Mouse (Mus musculus) lung, postnatal 0 days (tissue): ENCODE measurements at regions not wholly inside any gene's neighbourhood (a gene's known extent, or its start where the extent isn't known, plus 50 kb on each side); places are given as distances from the start of the nearest gene placed in this dataset.

ENCODE experiments used
- ATAC-seq: fragments of 200-750 bp; cut with Nextera tagmentation; 2 replicates; pipeline ENCODE4 v1.8.0; 2017; ENCODE audit warnings: moderate library complexity
- DNase-seq: peaks from one replicate; pipeline ENCODE4 v3.0.0-alpha.2; 2016; ENCODE audit warnings: low spot score
- H3K27ac ChIP-seq: fragments of 300-500 bp; sonication (generic); 2 replicates; pipeline ENCODE4 v1.5.1; 2014; ENCODE audit warnings: antibody characterized with exemption, mild to moderate bottlenecking, low read length, mixed read lengths
- H3K27me3 ChIP-seq: fragments of 300-500 bp; sonication (generic); replicated peaks from 2 replicates; pipeline ENCODE4 v1.6.1; 2014; ENCODE audit warnings: low read length, mixed read lengths; ENCODE audit not compliant: insufficient read depth
- H3K36me3 ChIP-seq: fragments of 300-500 bp; sonication (generic); 2 replicates; pipeline ENCODE4 v1.6.1; 2014; ENCODE audit warnings: low read length, mixed read lengths; ENCODE audit not compliant: insufficient read depth
- H3K4me1 ChIP-seq: fragments of 300-500 bp; sonication (generic); 2 replicates; pipeline ENCODE4 v1.6.1; 2014; ENCODE audit warnings: antibody characterized with exemption, low read depth, low read length, mixed read lengths; ENCODE audit not compliant: insufficient read depth
- H3K4me2 ChIP-seq: fragments of 300-500 bp; sonication (generic); replicated peaks from 2 replicates; pipeline ENCODE4 v1.6.1; 2014; ENCODE audit warnings: low read depth, mild to moderate bottlenecking, low read length, moderate library complexity, mixed read lengths
- H3K4me3 ChIP-seq: fragments of 300-500 bp; sonication (generic); 2 replicates; pipeline ENCODE4 v1.5.1; 2014; ENCODE audit warnings: low read depth, low read length
- H3K9ac ChIP-seq: fragments of 300-500 bp; sonication (generic); replicated peaks from 2 replicates; pipeline ENCODE4 v1.6.1; 2014; ENCODE audit warnings: low read depth, mild to moderate bottlenecking
- H3K9me3 ChIP-seq: fragments of 300-500 bp; sonication (generic); 2 replicates; pipeline ENCODE4 v1.6.1; 2016; ENCODE audit warnings: low read length, mixed read lengths
- CTCF ChIP-seq: IDR thresholded peaks from 2 replicates; pipeline ENCODE4 v1.5.1; 2016; ENCODE audit warnings: antibody characterized with exemption, mild to moderate bottlenecking
- EP300 ChIP-seq: IDR thresholded peaks from 2 replicates; pipeline ENCODE4 v1.6.1; 2016; ENCODE audit warnings: antibody characterized with exemption, mild to moderate bottlenecking, control low read depth
- WGBS: fragments of 180-500 bp; shearing (Covaris S2); extraction: QIAGEN DNeasy Blood & Tissue Kit; methylation state at CpG from one replicate; pipeline ENCODE4 v1.1.7; 2014; 5-methylcytosine and 5-hydroxymethylcytosine counted together

GRCm38 (mm10) chr17:88258361-88258796 is 182.1 kb upstream of the Foxn2 start:
- DNase-seq = peak; percentile 71
- no peak overlapping the region for H3K4me3 ChIP-seq

DNA sequence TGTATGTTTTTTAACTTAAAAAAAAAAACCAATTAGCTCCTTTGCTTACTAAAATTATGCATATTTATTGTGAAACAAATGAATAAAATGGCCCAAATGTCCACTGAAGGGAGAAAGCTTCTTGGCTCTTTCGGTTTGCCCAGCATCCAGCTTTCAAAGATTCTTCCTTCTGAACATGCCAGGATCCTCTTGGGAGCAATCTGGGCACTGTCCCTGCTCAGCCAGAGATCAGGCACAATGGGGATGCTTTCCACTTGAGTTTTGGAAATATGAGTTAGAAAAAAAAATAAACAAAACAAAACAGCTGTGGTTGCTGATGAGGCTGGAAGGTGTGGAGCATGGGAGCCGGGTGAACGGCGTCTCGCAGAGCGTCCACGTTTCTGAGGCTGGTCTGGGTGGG is 180.3 kb upstream of the Foxn2 start:
- TF ChIP-seq EP300 = no peak
- no peak for TF ChIP-seq CTCF
- WGBS = 96% methylated on average over 7 of the region's 7 CpGs
- no peaks in the 10 kb centered on the region for H3K36me3 ChIP-seq
- H3K4me1 ChIP-seq = 0 out of 2 replicates have a peak, but pooled peaks cover 3% of the 10 kb centered on the region
- H3K4me2 ChIP-seq = no peak overlapping the region
- no peaks in the 10 kb centered on the region for H3K27me3 ChIP-seq
- ATAC-seq = no peak
- DNase-seq = no peak
- no peak overlapping the region for H3K27ac ChIP-seq
- no peak overlapping the region for H3K9ac ChIP-seq
- no peaks in the 10 kb centered on the region for H3K9me3 ChIP-seq
- H3K4me3 ChIP-seq = no peak overlapping the region

More at GRCm38 (mm10) chr17:88258361-88258796, 182.1 kb upstream of the Foxn2 start:
- TF ChIP-seq CTCF (peak; percentile 63), EP300 (peak; percentile 10; the same call in 1 of the 2 replicates)
- no peaks in the 10 kb centered on the region for H3K27me3 ChIP-seq
- no peaks in the 10 kb centered on the region for H3K36me3 ChIP-seq
- H3K9me3 ChIP-seq = no peaks in the 10 kb centered on the region
- peak overlapping the region; percentile 43; the same call in 1 of the 2 replicates for H3K27ac ChIP-seq
- 0 out of 2 replicates have a peak, but pooled peaks cover 3% of the 10 kb centered on the region for H3K4me1 ChIP-seq
- H3K9ac ChIP-seq = no peak overlapping the region
- peak; percentile 14; the same call in 1 of the 2 replicates for ATAC-seq
- 36% methylated on average over 11 of the region's 11 CpGs for WGBS
- peak overlapping the region; percentile 17; the same call in 1 of the 2 replicates for H3K4me2 ChIP-seq

- H3K9me3 ChIP-seq = no peaks in the 10 kb centered on the region
- no peak for TF ChIP-seq EP300
- TF ChIP-seq CTCF = no peak
- 0 out of 2 replicates have a peak, but pooled peaks cover 3% of the 10 kb centered on the region for H3K4me1 ChIP-seq
- 58% methylated on average over 6 of the region's 6 CpGs for WGBS
- DNase-seq (no peak), ATAC-seq (no peak)
- no peak overlapping the region for H3K4me3 ChIP-seq
- no peak overlapping the region for H3K27ac ChIP-seq
- no peak overlapping the region for H3K9ac ChIP-seq
- H3K36me3 ChIP-seq = no peaks in the 10 kb centered on the region
- H3K4me2 ChIP-seq = no peak overlapping the region
- H3K27me3 ChIP-seq = no peaks in the 10 kb centered on the region
Observed at GRCm38 (mm10) chr17:88260826-88261225, 179.7 kb upstream of the Foxn2 start.

DNA sequence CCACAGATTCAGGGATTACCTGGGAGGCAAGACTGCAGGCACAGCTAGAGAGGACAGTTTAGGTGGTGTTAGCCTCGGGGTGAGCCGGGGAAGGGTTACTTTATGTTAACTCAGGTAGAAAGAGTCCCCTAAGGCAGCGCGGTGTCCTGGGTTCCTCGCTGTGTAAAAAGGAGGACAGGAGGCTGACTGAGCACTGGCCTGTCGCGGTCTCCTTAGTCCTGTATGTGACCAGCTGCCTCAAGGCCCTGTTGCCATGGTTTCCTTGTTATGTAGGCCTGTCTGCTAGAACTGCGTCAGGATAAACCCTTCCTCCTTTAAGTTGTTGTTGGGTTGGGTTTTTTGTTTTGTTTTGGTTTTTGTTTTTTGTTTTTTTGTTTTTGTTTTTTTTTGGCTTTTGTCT is 179.0 kb upstream of the Foxn2 start:
- Histone ChIP-seq H3K9ac (no peak overlapping the region), H3K27me3 (no peaks in the 10 kb centered on the region), H3K4me1 (0 out of 2 replicates have a peak, but pooled peaks cover 1% of the 10 kb centered on the region), H3K4me3 (no peak overlapping the region), H3K4me2 (no peak overlapping the region), H3K27ac (no peak overlapping the region), H3K9me3 (no peaks in the 10 kb centered on the region), H3K36me3 (no peaks in the 10 kb centered on the region)
- no peak for DNase-seq
- no peak for ATAC-seq
- TF ChIP-seq CTCF (no peak), EP300 (no peak)
- 67% methylated on average over 8 of the region's 8 CpGs for WGBS

GRCm38 (mm10) chr17:88262326-88263187 is 178.0 kb upstream of the Foxn2 start:
- Histone ChIP-seq H3K4me1 (no peaks in the 10 kb centered on the region), H3K27me3 (no peaks in the 10 kb centered on the region), H3K36me3 (no peaks in the 10 kb centered on the region), H3K4me3 (no peak overlapping the region), H3K9ac (no peak overlapping the region), H3K4me2 (no peak overlapping the region), H3K9me3 (no peaks in the 10 kb centered on the region), H3K27ac (no peak overlapping the region)
- ATAC-seq (no peak; the same call in 1 of the 2 replicates), DNase-seq (no peak)
- 62% methylated on average over 13 of the region's 13 CpGs for WGBS
- TF ChIP-seq CTCF = no peak
- TF ChIP-seq EP300 = no peak

GRCm38 (mm10) chr17:88265291-88265690 is 175.2 kb upstream of the Foxn2 start:
- Histone ChIP-seq H3K4me2 (no peak overlapping the region), H3K4me1 (no peaks in the 10 kb centered on the region), H3K27ac (no peak overlapping the region), H3K36me3 (no peaks in the 10 kb centered on the region), H3K4me3 (no peak overlapping the region), H3K9me3 (no peaks in the 10 kb centered on the region), H3K9ac (no peak overlapping the region), H3K27me3 (no peaks in the 10 kb centered on the region)
- WGBS = 78% methylated on average over 13 of the region's 13 CpGs
- TF ChIP-seq CTCF (no peak), EP300 (no peak)
- no peak for DNase-seq
- ATAC-seq = no peak
